Mouse (Mus musculus) lung, embryonic 15.5 days (tissue): ENCODE measurements around the gene Cep128. TPM values are rescaled to one million over a fixed set of nuclear protein-coding genes. Genes with fewer than 3 reads are reported as not detected.
"Not testable (repeated sequence)": the region's sequence is repeated elsewhere in the genome, so short reads cannot be mapped to it uniquely, and the experiment has no call there.

ENCODE experiments used
- ATAC-seq: fragments of 200-750 bp; cut with Nextera tagmentation; 2 replicates; pipeline ENCODE4 v1.8.0; 2017; ENCODE audit warnings: moderate number of reproducible peaks, borderline replicate concordance; ENCODE audit not compliant: low FRiP score, low TSS enrichment; ENCODE audit errors: extremely low read depth
- H3K27ac ChIP-seq: fragments of 300-500 bp; sonication (generic); 2 replicates; pipeline ENCODE4 v1.5.1; 2015; ENCODE audit warnings: moderate library complexity, mild to moderate bottlenecking, inconsistent platforms
- H3K27me3 ChIP-seq: fragments of 300-500 bp; sonication (generic); 2 replicates; pipeline ENCODE4 v1.6.1; 2015; ENCODE audit warnings: inconsistent platforms
- H3K36me3 ChIP-seq: fragments of 300-500 bp; sonication (generic); 2 replicates; pipeline ENCODE4 v1.6.1; 2015; ENCODE audit warnings: inconsistent platforms
- H3K4me1 ChIP-seq: fragments of 300-500 bp; sonication (generic); 2 replicates; pipeline ENCODE4 v1.6.1; 2015; ENCODE audit warnings: inconsistent platforms
- H3K4me2 ChIP-seq: fragments of 300-500 bp; sonication (generic); 2 replicates; pipeline ENCODE4 v1.6.1; 2015; ENCODE audit warnings: inconsistent platforms, mild to moderate bottlenecking, moderate library complexity
- H3K4me3 ChIP-seq: fragments of 300-500 bp; sonication (generic); 2 replicates; pipeline ENCODE4 v1.5.1; 2015; ENCODE audit warnings: mild to moderate bottlenecking, inconsistent platforms
- H3K9ac ChIP-seq: fragments of 300-500 bp; sonication (generic); 2 replicates; pipeline ENCODE4 v1.6.1; 2015; ENCODE audit warnings: inconsistent platforms
- H3K9me3 ChIP-seq: fragments of 300-500 bp; sonication (generic); 2 replicates; pipeline ENCODE4 v1.6.1; 2016; ENCODE audit warnings: inconsistent platforms
- WGBS: fragments of 180-500 bp; shearing (Covaris S2); methylation state at CpG from one replicate; pipeline ENCODE4 v1.1.7; 2015; 5-methylcytosine and 5-hydroxymethylcytosine counted together
- microRNA-seq: library from miRNA; unstranded; fragments of <30 nt; microRNA quantifications from one replicate; pipeline ENCODE4, GENCODE M21; 2016
- polyA plus RNA-seq: library from polyadenylated mRNA; unstranded; fragments of >200 nt; fragmentation: Nextera tagmentation; extraction: Ambion mirVana; gene quantifications from 2 replicates; pipeline ENCODE4 v1.2.1, GENCODE M21; 2015

Gene Cep128
- polyA plus RNA-seq, 1 experiment from 2014 or later = 11.0 TPM

DNA sequence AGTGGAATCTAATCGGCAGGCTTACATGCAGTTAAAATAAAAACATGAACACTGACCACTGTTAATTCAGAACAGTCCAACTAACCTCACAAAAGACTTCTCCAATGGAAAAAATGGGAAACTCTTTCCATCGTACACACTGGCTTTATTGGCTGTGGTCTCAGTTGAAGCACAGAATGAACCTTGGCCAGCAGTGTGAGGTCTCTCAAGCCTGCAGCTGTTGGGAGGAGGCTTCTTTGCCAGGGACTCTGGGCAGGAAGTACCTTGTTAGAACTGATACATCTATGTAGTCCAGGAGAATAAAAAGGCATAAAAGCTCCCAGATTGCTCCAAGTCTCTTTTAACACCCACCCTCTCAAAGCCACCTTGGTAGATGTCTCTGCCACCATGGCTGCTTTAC lies 390.9 kb downstream of the Cep128 start:
- H3K27ac ChIP-seq = no peak overlapping the region
- no peaks in the 10 kb centered on the region for H3K9me3 ChIP-seq
- no peak for ATAC-seq
- H3K4me1 ChIP-seq = no peaks in the 10 kb centered on the region
- H3K9ac ChIP-seq = no peak overlapping the region
- no peak overlapping the region for H3K4me2 ChIP-seq
- WGBS = 80% methylated on average over 2 of the region's 2 CpGs
- no peaks in the 10 kb centered on the region for H3K27me3 ChIP-seq
- H3K36me3 ChIP-seq = no peaks in the 10 kb centered on the region
- H3K4me3 ChIP-seq = no peak overlapping the region

DNA sequence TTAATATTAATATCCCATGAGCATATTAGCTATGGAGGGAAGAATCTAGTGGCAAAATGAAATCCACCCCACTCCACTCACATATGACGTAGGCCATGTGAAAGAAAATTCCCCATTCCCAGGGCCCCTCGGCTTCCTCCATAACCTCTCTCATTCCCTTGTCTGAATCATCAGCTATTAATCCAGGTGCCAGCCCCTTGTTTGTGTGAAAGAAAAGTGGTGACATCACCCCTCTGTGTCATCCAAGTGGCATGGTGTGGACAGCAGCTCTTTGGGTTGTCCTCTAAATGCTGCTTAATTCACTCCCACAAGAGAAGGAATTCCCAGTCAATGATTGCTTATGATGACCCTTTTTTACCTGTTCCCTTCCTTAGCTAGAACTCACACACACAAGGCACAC lies 396.4 kb downstream of the Cep128 start:
- Histone ChIP-seq H3K36me3 (no peaks in the 10 kb centered on the region), H3K4me1 (no peaks in the 10 kb centered on the region)
- WGBS = 79% methylated on average over 2 of the region's 2 CpGs

DNA sequence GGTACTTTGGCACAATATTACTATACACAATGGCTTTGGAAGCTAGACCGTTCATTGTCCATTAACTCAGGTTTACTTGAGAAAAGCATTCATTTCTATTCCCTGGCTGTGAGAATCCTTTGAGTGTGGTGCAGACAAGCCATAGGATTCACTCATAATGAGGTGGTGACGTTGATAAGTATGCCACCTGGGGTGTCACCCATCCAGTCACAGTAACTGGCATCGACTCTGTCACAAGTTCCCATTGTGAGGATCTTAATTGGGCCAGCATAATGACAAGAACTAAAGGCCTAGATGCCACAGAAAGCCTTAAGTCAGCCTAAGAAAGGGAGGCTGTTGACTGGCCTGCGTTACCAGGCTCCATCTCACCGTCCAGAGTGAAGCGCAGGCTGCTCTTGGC lies 396.9 kb downstream of the Cep128 start:
- Histone ChIP-seq H3K4me3 (no peak overlapping the region), H3K9ac (no peak overlapping the region), H3K36me3 (no peaks in the 10 kb centered on the region), H3K27me3 (no peaks in the 10 kb centered on the region), H3K27ac (no peak overlapping the region), H3K9me3 (no peaks in the 10 kb centered on the region), H3K4me1 (no peaks in the 10 kb centered on the region), H3K4me2 (no peak overlapping the region)
- 82% methylated on average over 6 of the region's 6 CpGs for WGBS
- no peak for ATAC-seq

More for the DNA sequence above, 396.4 kb downstream of the Cep128 start:
- Histone ChIP-seq H3K9me3 (no peaks in the 10 kb centered on the region), H3K4me3 (no peak overlapping the region), H3K27me3 (no peaks in the 10 kb centered on the region), H3K9ac (no peak overlapping the region), H3K4me2 (no peak overlapping the region), H3K27ac (no peak overlapping the region)
- no peak for ATAC-seq

DNA sequence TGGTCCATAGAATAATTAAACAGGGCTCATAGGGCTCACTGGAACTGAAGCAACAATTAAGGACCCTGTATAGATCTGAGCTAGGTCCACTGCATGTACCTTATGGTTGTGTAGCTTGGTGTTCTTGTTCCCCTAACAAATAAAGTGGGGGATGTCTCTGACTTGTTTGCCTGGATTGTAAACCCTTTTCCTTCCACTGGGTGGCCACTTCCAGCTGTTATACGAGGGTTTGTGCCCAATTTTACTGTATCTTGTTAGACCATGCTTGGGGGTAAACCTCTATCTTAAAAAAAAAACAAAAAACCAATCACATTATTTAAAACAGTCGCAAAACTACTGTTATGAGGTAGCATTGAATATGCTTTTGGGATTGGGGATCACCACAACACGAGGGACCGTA lies 402.2 kb downstream of the Cep128 start:
- no peaks in the 10 kb centered on the region for H3K36me3 ChIP-seq
- H3K27me3 ChIP-seq = no peaks in the 10 kb centered on the region
- H3K9me3 ChIP-seq = no peaks in the 10 kb centered on the region
- H3K9ac ChIP-seq = no peak overlapping the region
- H3K4me2 ChIP-seq = no peak overlapping the region
- H3K4me3 ChIP-seq = no peak overlapping the region
- no peak overlapping the region for H3K27ac ChIP-seq
- no peak for ATAC-seq
- WGBS = 86% methylated on average over 4 of the region's 4 CpGs
- no peaks in the 10 kb centered on the region for H3K4me1 ChIP-seq

DNA sequence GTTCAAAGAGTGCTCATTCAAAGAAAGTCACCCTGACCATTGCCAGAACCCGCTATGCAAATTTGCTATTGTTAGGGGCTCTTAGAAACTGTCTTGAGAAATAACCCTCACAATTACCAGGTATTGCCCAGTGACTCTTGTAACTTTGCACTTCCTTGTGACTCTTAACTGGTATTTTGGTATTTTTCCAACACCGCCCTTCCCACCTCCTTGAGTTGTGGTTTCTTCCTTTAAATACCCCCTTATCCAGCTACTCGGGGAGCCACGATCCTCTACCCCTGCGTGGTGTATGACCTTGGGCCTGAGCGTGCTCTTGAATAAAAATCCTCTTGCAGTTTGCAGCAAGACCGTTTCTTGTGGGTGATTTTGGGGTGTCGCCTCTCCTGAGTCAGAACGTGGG lies 407.8 kb downstream of the Cep128 start:
- not testable (repeated sequence) for H3K9ac ChIP-seq, H3K4me3 ChIP-seq, H3K36me3 ChIP-seq, H3K9me3 ChIP-seq, H3K27me3 ChIP-seq, H3K27ac ChIP-seq, H3K4me1 ChIP-seq, ATAC-seq, H3K4me2 ChIP-seq
- 87% methylated on average over 9 of the region's 9 CpGs for WGBS

DNA sequence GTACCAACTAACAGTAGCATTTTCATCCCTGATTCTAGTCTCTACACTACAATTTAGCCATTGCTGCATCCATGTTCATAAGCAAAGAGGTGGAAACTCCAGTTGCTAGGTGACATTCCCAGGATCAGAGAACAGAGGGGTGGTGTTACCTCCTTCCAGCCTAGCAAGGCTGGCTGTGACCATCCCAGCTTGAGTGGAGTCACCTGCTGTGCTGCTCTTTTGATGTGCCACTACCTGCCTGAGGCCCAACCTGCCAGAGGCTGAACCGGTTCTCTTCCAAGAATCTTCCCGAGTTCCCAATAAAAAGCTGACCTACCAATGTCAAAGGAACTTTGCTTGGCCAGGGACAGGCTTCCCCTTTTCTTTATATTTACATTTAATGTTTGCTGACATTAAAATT lies 408.8 kb downstream of the Cep128 start:
- Histone ChIP-seq H3K27ac (no peak overlapping the region), H3K9me3 (no peaks in the 10 kb centered on the region), H3K4me3 (no peak overlapping the region), H3K4me1 (no peaks in the 10 kb centered on the region), H3K36me3 (no peaks in the 10 kb centered on the region), H3K9ac (no peak overlapping the region), H3K27me3 (no peaks in the 10 kb centered on the region), H3K4me2 (no peak overlapping the region)
- no peak for ATAC-seq
- WGBS = 27% methylated on average over 2 of the region's 2 CpGs

DNA sequence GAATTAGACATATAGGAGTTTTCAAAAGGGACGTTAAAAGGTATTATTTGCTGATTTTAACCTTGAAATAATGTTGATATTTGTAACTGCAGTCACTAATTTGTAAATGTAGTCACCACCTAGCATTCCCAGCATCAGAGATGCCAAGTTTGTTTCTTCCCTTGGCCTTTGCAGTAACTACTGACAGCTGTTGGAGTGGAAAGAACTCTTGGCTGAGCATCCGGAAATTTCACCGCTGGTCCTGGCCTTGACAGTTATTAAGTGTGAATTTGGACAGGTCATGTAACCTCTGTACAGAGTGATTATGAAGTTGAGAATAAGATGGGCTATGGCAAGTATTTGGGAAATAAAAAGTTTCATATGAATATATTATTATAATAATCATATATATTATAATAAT lies 413.1 kb downstream of the Cep128 start:
- 56% methylated on average over 3 of the region's 3 CpGs for WGBS
- no peak for ATAC-seq
- Histone ChIP-seq H3K9ac (no peak overlapping the region), H3K4me3 (no peak overlapping the region), H3K36me3 (no peaks in the 10 kb centered on the region), H3K9me3 (no peaks in the 10 kb centered on the region), H3K4me1 (no peaks in the 10 kb centered on the region), H3K4me2 (no peak overlapping the region), H3K27ac (no peak overlapping the region), H3K27me3 (no peaks in the 10 kb centered on the region)

DNA sequence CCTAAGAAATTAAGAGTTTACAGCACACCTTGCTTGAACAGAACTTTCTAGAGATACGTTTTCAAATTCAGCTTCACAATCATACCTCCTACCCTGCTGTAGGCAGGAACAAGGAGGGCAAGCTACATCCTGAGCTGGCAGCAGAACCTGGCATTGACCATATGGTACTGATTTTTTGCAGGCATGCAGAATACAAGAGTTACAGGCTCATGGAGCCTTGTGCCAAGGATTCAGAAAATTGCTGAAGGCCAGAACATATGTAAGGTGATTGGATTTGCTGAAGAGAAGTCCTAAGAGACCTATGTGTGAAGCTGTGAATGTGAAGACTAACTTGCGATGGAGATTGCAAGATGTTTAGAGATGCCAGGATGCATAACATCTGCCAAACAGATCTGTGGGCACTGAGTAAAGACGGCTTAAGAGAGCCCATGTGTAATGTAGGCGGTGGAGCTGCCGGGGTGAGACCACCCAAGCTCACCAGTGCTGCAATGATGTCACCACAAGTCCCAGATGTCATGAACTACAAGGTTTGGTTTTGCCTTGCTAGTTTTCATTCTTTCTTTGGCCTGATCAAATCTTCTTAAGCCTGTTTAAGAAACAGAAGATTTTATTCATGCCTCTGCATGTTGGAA lies 422.7 kb downstream of the Cep128 start:
- H3K9me3 ChIP-seq = no peaks in the 10 kb centered on the region
- H3K9ac ChIP-seq = no peak overlapping the region
- no peaks in the 10 kb centered on the region for H3K27me3 ChIP-seq
- ATAC-seq = no peak
- H3K4me1 ChIP-seq = no peaks in the 10 kb centered on the region
- H3K36me3 ChIP-seq = no peaks in the 10 kb centered on the region
- WGBS = 71% methylated on average over 5 of the region's 5 CpGs
- H3K4me3 ChIP-seq = no peak overlapping the region
- H3K27ac ChIP-seq = no peak overlapping the region
- H3K4me2 ChIP-seq = no peak overlapping the region

DNA sequence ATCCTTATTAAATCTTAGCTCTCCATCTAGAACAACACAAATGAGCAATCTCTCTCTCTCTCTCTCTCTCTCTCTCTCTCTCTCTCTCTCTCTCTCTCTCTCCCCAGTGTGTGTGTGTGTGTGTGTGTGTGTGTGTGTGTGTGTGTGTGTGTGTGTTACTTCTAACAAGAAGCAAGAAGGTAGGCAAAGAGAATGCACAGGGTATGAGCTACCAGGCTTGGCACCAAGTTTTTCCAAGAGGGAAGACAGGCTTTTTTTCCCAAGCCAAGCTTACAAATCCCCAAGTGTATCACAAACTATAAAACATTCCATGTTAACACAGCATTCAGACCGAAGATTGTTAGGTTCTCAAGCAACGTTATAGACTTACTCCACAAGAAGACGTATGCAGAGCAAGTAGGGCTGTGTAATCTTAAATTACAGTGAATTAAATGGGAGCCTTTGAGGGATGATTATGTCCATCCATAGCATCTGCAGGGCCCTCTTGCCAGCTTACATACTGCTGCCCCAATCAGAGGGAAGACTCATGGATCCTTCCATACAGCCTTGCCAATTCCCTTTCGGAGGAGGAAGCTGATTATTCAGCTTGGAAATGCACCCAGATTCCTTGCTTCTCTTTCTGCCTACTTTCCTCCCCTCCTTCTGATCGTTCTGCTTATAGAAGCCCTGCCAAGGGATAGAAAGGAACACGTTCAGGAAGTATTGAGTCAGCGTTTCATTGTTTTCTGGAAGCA lies 429.3 kb downstream of the Cep128 start:
- ATAC-seq = no peak
- H3K27me3 ChIP-seq = no peaks in the 10 kb centered on the region
- no peaks in the 10 kb centered on the region for H3K9me3 ChIP-seq
- 60% methylated on average over 7 of the region's 7 CpGs for WGBS
- H3K36me3 ChIP-seq = no peaks in the 10 kb centered on the region
- H3K4me3 ChIP-seq = no peak overlapping the region
- H3K9ac ChIP-seq = no peak overlapping the region
- H3K4me2 ChIP-seq = no peak overlapping the region
- H3K4me1 ChIP-seq = no peaks in the 10 kb centered on the region
- H3K27ac ChIP-seq = no peak overlapping the region

Small RNA genes within 50 kb of the gene (microRNA-seq; reads per million reads assigned to microRNA genes)
- not detected for gene Gm44370

Other genes starting within 250 kb of the Cep128 start
- gene Tshr, start 154 bp upstream of the Cep128 start, polyA plus RNA-seq = 0.14 and 0.17 TPM in 2 replicates
- gene Gtf2a1, start 206.1 kb upstream of the Cep128 start, polyA plus RNA-seq = 42.9 and 46.3 TPM in 2 replicates